Mouse (Mus musculus) lung, embryonic 16.5 days (tissue): Measurements from ENCODE around the gene Clcn2. TPM values are rescaled to one million over a fixed set of nuclear protein-coding genes. Genes with fewer than 3 reads are reported as not detected.

Source experiments
- ATAC-seq: fragments of 200-750 bp; cut with Nextera tagmentation; 2 replicates; pipeline ENCODE4 v1.8.0; 2017; ENCODE audit warnings: low read depth, mild to moderate bottlenecking, moderate library complexity
- H3K27ac ChIP-seq: fragments of 300-500 bp; sonication (generic); 2 replicates; pipeline ENCODE4 v1.5.1; 2014; ENCODE audit warnings: mild to moderate bottlenecking, control low read depth, low read length
- H3K27me3 ChIP-seq: fragments of 300-500 bp; sonication (generic); 2 replicates; pipeline ENCODE4 v1.6.1; 2014; ENCODE audit warnings: low read depth, low read length, mixed read lengths; ENCODE audit not compliant: control insufficient read depth, insufficient read depth
- H3K36me3 ChIP-seq: fragments of 300-500 bp; sonication (generic); 2 replicates; pipeline ENCODE4 v1.6.1; 2014; ENCODE audit warnings: low read length; ENCODE audit not compliant: control insufficient read depth, insufficient read depth
- H3K4me1 ChIP-seq: fragments of 300-500 bp; sonication (generic); replicated peaks from 2 replicates; pipeline ENCODE4 v1.6.1; 2014; ENCODE audit warnings: low read length, mixed read lengths; ENCODE audit not compliant: control insufficient read depth, insufficient read depth
- H3K4me2 ChIP-seq: fragments of 300-500 bp; sonication (generic); 2 replicates; pipeline ENCODE4 v1.6.1; 2014; ENCODE audit warnings: low read depth, low read length, control low read depth
- H3K4me3 ChIP-seq: fragments of 300-500 bp; sonication (generic); 2 replicates; pipeline ENCODE4 v1.5.1; 2014; ENCODE audit warnings: mild to moderate bottlenecking, low read length, control low read depth
- H3K9ac ChIP-seq: fragments of 300-500 bp; sonication (generic); 2 replicates; pipeline ENCODE4 v1.6.1; 2014; ENCODE audit warnings: low read length, control low read depth
- H3K9me3 ChIP-seq: fragments of 300-500 bp; sonication (generic); 2 replicates; pipeline ENCODE4 v1.6.1; 2016; ENCODE audit warnings: low read length; ENCODE audit not compliant: control insufficient read depth
- whole genome bisulfite sequencing: fragments of 180-500 bp; shearing (Covaris S2); extraction: QIAGEN DNeasy Blood & Tissue Kit; methylation state at CpG from one replicate; pipeline ENCODE4 v1.1.7; 2014; 5-methylcytosine and 5-hydroxymethylcytosine counted together
- polyA plus RNA-seq: library from polyadenylated mRNA; unstranded; fragments of >200 nt; fragmentation: Nextera tagmentation; extraction: Ambion mirVana; gene quantifications from 2 replicates; pipeline ENCODE4 v1.2.1, GENCODE M21; 2015

The Clcn2 gene
- polyA plus RNA-seq, 1 experiment from 2014 or later: 5.8 TPM

DNA sequence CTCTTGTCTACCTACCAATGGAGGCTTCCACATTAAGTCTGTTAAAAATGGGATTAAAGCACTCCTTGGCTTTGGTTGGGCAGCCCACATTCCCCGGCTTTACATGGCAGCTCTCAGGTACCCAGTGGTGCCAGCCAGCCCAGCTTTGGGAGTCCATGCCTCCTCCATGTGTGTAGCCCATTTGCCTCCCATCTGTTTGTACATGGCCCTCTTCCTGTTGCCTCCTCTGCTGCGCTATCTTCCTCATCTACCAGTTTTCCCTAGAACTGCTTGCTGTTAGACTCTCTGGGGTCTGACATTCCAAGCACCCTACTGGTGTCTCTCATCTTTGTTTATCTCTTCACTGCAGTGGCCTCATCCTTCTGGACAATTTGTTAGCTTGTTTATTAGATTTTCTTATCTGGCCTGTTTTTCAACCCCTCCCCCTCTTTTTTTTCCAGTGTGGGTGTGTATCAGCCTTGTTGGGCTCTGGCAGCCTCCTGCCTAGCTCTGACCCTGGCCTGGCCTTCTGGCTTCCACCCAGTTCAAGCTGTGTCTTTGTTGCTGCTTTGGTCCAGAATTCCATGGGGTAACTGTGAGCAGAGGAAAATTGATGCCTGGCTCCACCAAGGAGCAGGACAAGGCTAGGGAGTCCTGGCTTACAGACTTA is 11.0 kb downstream of the Clcn2 start:
- Histone ChIP-seq H3K4me3 (no peak overlapping the region), H3K27me3 (no peaks in the 10 kb centered on the region), H3K9ac (no peak overlapping the region), H3K27ac (no peak overlapping the region), H3K9me3 (no peaks in the 10 kb centered on the region), H3K4me2 (no peak overlapping the region), H3K36me3 (peaks cover 2% of the 10 kb centered on the region), H3K4me1 (peaks cover 9% of the 10 kb centered on the region)
- WGBS: 84% methylated on average over 2 of the region's 2 CpGs
- no peak for ATAC-seq

DNA sequence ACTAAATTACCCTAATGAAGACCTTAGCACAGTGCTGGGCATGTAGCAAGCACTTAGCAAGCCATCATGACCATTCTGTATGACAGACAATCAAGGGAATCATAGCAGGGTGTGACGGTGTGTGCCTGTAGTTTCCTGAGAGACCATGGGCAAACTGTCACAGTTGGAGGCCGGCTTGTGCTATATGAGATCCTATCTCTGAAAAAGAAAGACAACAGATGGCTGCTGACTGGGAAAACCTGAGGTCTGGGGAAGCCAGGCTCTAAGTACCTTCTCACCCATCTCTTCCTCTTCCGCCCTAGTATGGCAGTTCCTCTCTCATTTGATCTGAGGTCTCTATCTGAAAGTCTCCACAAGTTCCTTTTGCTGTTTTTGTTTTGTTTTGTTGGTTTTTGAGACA is 11.8 kb downstream of the Clcn2 start:
- Histone ChIP-seq H3K4me3 (no peak overlapping the region), H3K4me1 (peaks cover 11% of the 10 kb centered on the region), H3K27me3 (no peaks in the 10 kb centered on the region), H3K27ac (no peak overlapping the region), H3K4me2 (no peak overlapping the region), H3K9ac (no peak overlapping the region), H3K9me3 (no peaks in the 10 kb centered on the region), H3K36me3 (peaks cover 2% of the 10 kb centered on the region; the same call in 1 of the 2 replicates)
- ATAC-seq: no peak
- WGBS: 84% methylated on average over 3 of the region's 3 CpGs

DNA sequence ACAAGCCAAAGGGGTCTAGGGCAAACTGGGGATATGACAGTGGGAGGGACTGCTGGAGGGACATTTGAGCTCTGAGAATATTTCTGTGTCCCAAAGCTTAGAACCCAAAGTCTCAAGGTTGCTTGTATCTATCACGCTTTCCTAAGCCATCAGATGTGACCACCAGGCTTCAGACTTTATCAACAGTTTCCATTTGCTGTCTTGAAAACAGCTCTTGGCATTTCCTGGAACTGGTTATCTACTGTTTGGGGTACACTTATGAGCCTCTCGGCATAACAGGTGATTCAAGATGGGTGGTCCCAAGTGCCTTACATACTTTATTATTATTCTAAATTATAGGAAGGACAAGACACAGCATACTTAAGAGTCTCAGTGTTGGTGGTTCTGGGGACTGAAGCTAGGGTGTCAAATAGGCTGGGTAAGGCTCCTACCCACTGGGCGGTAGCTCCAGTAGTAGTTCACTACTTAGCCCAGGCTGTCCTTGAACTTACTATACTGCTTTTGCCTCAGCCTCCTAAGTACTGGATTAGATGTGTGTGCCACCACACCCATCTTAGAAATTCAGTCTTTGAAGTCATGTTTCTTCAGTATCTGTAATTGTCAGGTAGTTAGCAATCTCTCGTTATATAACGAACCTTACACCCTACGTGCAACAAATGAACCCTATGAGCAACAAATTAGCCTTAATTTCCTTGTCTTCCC is 13.7 kb downstream of the Clcn2 start:
- no peaks in the 10 kb centered on the region for H3K9me3 ChIP-seq
- no peak overlapping the region for H3K4me3 ChIP-seq
- no peaks in the 10 kb centered on the region for H3K36me3 ChIP-seq
- H3K4me1 ChIP-seq: peaks cover 11% of the 10 kb centered on the region
- no peak overlapping the region for H3K27ac ChIP-seq
- ATAC-seq: no peak
- H3K27me3 ChIP-seq: no peaks in the 10 kb centered on the region
- no peak overlapping the region for H3K4me2 ChIP-seq
- 84% methylated on average over 6 of the region's 6 CpGs for WGBS
- H3K9ac ChIP-seq: no peak overlapping the region

DNA sequence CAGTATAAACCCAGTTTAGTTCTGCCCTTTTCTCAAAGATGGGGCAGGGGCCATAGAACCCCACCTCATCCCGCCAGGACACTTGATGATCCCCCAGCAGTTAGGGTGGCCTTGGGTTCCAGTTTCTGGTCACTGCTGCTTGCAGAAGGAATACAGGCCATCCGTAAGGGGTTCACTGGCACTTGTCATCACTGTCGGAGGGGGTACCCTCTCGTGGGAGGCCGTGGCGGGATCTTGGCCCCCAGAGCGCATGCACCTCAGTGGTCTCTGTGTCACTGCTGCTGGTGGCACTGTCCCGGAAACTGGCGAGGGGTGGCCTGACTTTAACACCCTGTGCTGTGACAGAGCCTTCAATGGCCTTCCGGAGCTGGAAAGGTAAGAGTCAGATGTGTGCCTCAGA is 14.5 kb downstream of the Clcn2 start:
- Histone ChIP-seq H3K27me3 (no peaks in the 10 kb centered on the region), H3K27ac (no peak overlapping the region), H3K4me2 (no peak overlapping the region), H3K9ac (no peak overlapping the region), H3K4me3 (no peak overlapping the region), H3K4me1 (peaks cover 11% of the 10 kb centered on the region), H3K36me3 (no peaks in the 10 kb centered on the region), H3K9me3 (no peaks in the 10 kb centered on the region)
- ATAC-seq: no peak
- WGBS: 93% methylated on average over 10 of the region's 10 CpGs

DNA sequence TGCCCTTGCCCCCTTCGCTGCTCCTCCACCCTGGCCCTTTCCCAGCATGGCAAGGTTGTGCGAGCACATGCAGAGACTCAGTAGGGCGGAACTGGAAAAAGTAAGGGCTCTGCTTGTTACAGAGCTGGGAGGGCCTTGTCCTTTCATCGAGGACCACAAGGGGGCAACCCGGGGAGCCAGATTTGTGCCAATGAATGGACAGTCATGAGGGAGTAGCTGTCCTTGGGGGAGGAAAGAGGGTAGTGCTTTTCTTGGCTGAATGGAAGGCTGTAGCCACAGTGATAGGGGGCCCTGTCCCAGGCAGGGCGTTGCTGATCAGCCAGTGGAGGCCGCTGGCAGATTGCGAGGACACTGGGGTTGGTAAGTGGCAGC is 15.0 kb downstream of the Clcn2 start:
- no peak overlapping the region for H3K4me2 ChIP-seq

DNA sequence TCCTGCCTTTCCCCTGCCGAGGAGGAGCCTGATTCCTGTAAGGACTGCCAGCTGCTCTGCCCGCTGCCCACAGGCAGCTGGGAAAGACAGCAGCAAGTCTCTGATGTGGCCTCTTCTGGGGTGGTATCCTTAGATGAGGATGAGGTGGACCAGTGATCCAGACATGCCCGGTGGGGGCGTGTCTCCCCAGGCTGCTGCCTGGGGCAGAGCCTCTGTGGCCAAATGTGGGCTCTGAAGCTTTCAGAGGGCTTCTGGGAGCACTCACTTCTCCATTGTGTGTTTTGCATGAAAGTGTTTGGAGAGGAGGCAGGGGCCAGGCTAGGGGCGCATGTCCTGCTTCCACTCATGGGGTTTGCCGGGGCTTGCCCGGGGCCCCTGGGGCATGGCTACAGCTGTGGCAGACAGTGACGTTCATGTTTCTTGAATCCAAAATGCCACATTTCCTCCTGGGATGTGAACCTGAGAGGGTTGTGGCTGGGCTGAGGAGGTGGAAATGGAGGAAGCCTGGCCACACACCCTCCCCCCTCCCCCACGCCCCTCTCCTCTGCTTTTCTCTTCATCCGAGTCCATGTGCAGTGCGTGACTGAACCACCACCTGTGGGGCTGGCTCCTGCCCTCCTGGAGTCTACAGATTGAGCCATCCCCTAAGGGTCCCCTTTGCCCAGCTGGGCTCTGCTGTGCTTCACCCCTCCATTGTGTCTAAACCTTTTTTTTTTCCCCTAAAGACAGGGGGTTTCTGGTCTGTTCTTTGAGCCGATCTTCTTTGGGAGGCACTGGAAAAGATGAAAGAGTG is 15.6 kb downstream of the Clcn2 start:
- Histone ChIP-seq H3K27me3 (no peaks in the 10 kb centered on the region), H3K36me3 (no peaks in the 10 kb centered on the region), H3K4me1 (peaks cover 11% of the 10 kb centered on the region), H3K4me2 (no peak overlapping the region), H3K4me3 (no peak overlapping the region), H3K9me3 (no peaks in the 10 kb centered on the region), H3K9ac (peak overlapping the region; percentile 2; the same call in 1 of the 2 replicates), H3K27ac (no peak overlapping the region)
- 29% methylated on average over 12 of the region's 12 CpGs for WGBS
- ATAC-seq: peak; percentile 12; the same call in 1 of the 2 replicates

More for the DNA sequence above, 15.0 kb downstream of the Clcn2 start:
- WGBS: 10% methylated on average over 8 of the region's 8 CpGs
- peak overlapping the region; percentile 2; the same call in 1 of the 2 replicates for H3K9ac ChIP-seq
- no peaks in the 10 kb centered on the region for H3K36me3 ChIP-seq
- H3K9me3 ChIP-seq: no peaks in the 10 kb centered on the region
- H3K27me3 ChIP-seq: no peaks in the 10 kb centered on the region
- H3K4me3 ChIP-seq: no peak overlapping the region
- no peak overlapping the region for H3K27ac ChIP-seq
- ATAC-seq: peak; percentile 77
- peaks cover 11% of the 10 kb centered on the region for H3K4me1 ChIP-seq

DNA sequence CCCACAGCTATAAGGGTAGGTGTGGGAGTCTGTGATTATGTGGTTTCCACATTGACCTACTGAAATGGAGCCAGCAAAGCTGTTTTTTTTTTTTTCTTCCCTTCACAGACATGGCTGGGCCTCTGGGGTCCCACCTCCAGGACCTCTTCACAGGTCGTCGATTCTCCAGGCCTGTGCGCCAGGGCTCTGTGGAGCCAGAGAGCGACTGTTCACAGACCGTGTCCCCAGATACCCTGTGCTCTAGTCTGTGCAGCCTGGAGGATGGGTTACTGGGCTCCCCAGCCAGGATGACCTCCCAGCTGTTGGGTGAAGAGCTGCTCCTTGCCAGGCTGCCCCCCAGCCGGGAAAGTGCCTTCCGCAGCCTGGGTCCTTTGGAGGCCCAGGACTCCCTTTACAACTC is 16.2 kb downstream of the Clcn2 start:
- no peak for ATAC-seq
- 59% methylated on average over 7 of the region's 7 CpGs for WGBS
- H3K4me1 ChIP-seq: peaks cover 12% of the 10 kb centered on the region
- H3K36me3 ChIP-seq: no peaks in the 10 kb centered on the region
- H3K4me2 ChIP-seq: no peak overlapping the region
- H3K4me3 ChIP-seq: no peak overlapping the region
- no peak overlapping the region for H3K27ac ChIP-seq
- H3K9ac ChIP-seq: no peak overlapping the region
- H3K9me3 ChIP-seq: no peaks in the 10 kb centered on the region
- H3K27me3 ChIP-seq: no peaks in the 10 kb centered on the region

DNA sequence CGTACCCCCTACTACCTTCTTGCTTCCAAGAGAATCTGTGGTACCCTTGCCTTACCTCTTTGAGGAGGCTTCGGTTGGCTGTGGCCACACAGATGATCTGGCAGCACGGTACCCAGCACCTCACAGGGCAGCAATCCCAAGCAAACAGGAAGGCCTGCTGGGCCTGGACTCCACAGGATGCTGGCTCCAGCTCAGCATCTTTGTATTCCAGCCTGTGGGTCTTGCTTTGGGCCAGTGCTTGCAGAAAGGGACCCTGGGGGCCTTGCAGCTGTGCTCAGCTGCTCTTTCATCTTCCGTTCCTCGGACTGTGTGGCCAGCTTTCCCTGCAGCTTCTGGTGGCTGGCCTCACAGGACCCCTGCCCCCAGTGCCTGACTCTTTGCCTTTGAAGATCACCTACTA is 17.5 kb downstream of the Clcn2 start:
- Histone ChIP-seq H3K4me3 (no peak overlapping the region), H3K4me2 (no peak overlapping the region), H3K4me1 (peaks cover 25% of the 10 kb centered on the region), H3K27ac (no peak overlapping the region), H3K9ac (no peak overlapping the region), H3K36me3 (no peaks in the 10 kb centered on the region), H3K27me3 (no peaks in the 10 kb centered on the region; the same call in 1 of the 2 replicates), H3K9me3 (no peaks in the 10 kb centered on the region)
- no peak for ATAC-seq
- 40% methylated on average over 5 of the region's 5 CpGs for WGBS

DNA sequence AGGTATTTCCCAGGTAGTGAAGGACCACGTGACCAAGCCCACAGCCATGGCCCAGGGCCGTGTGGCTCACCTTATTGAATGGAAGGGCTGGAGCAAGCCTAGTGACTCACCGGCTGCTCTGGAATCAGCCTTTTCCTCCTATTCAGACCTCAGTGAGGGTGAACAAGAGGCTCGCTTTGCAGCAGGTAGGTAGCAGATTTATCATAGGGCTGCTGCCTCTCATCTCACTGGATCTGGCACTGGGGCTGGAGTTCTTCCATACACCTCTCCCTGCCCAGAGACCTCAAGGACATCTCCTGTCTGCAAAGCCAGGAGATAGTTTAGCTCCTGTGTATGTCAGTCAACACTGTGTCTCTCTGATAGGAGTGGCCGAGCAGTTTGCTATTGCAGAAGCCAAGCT is 18.3 kb downstream of the Clcn2 start:
- H3K4me1 ChIP-seq: peaks cover 27% of the 10 kb centered on the region
- no peaks in the 10 kb centered on the region for H3K36me3 ChIP-seq
- H3K27me3 ChIP-seq: no peaks in the 10 kb centered on the region; the same call in 1 of the 2 replicates
- no peak overlapping the region for H3K27ac ChIP-seq
- H3K4me2 ChIP-seq: no peak overlapping the region
- 72% methylated on average over 5 of the region's 5 CpGs for WGBS
- H3K4me3 ChIP-seq: no peak overlapping the region
- ATAC-seq: no peak
- no peak overlapping the region for H3K9ac ChIP-seq
- no peaks in the 10 kb centered on the region for H3K9me3 ChIP-seq
